Mouse (Mus musculus) CH12.LX (cell line): ENCODE measurements around the gene Prss38. TPM values are rescaled to one million over a fixed set of nuclear protein-coding genes. Genes with fewer than 3 reads are reported as not detected.

ENCODE experiments used
- DNase-seq: peaks from one replicate; pipeline ENCODE4 v3.0.0-alpha.2; 2013; ENCODE audit errors: extremely low read depth
- H3K27ac ChIP-seq: 2 replicates; pipeline ENCODE4 v1.5.1; 2012; ENCODE audit warnings: low read depth, mild to moderate bottlenecking, control low read depth, moderate library complexity; ENCODE audit not compliant: insufficient read depth
- H3K27me3 ChIP-seq: replicated peaks from 2 replicates; pipeline ENCODE3; 2012; ENCODE audit warnings: inconsistent platforms
- H3K36me3 ChIP-seq, 2 experiments: replicated peaks in 1 of 2; 2 replicates each; pipeline versions ENCODE3 to v1.6.1; 2012; ENCODE audit warnings: inconsistent platforms in 1 of 2, low read length in 1 of 2, mild to moderate bottlenecking in 1 of 2, mixed read lengths in 1 of 2, moderate library complexity in 1 of 2; ENCODE audit not compliant: control insufficient read depth in 1 of 2, insufficient read depth in 1 of 2
- H3K4me1 ChIP-seq, 2 experiments: 2 replicates each; pipeline ENCODE4 v1.6.1; 2012; ENCODE audit warnings: inconsistent platforms in 1 of 2, moderate library complexity in 1 of 2; ENCODE audit not compliant: insufficient read depth in 2 of 2, control insufficient read depth in 1 of 2
- H3K4me2 ChIP-seq: 2 replicates; pipeline ENCODE4 v1.6.1; 2012; ENCODE audit warnings: low read depth, mild to moderate bottlenecking, control low read depth; ENCODE audit not compliant: poor library complexity, insufficient read depth, severe bottlenecking
- H3K4me3 ChIP-seq, 3 experiments: fragments of 150-350 bp in 1 of 3; sonication (generic) in 1 of 3; replicated peaks in 1 of 3; 2 replicates each; pipeline versions ENCODE3 to v1.5.1; 2011 to 2012; ENCODE audit warnings: low read depth in 2 of 3, low read length in 2 of 3, mild to moderate bottlenecking in 2 of 3, moderate library complexity in 2 of 3, control low read depth in 1 of 3, improper control_type of control experiment in 1 of 3, inconsistent platforms in 1 of 3, mixed read lengths in 1 of 3; ENCODE audit not compliant: poor library complexity in 1 of 3
- H3K79me2 ChIP-seq: replicated peaks from 2 replicates; pipeline ENCODE4 v1.6.1; 2012; ENCODE audit warnings: mild to moderate bottlenecking, moderate library complexity; ENCODE audit not compliant: control insufficient read depth, poor library complexity, insufficient read depth, severe bottlenecking; ENCODE audit errors: extremely low read depth
- H3K9ac ChIP-seq: 2 replicates; pipeline ENCODE4 v1.6.1; 2012; ENCODE audit warnings: low read depth, mild to moderate bottlenecking, control low read depth, moderate library complexity; ENCODE audit not compliant: insufficient read depth
- H3K9me3 ChIP-seq: replicated peaks from 2 replicates; pipeline ENCODE3; 2012; ENCODE audit warnings: low read length, inconsistent platforms, mixed read lengths
- CHD1 ChIP-seq: IDR thresholded peaks from 2 replicates; pipeline ENCODE4 v1.6.1; 2012; ENCODE audit warnings: low read depth, low read length, improper control_type of control experiment, inconsistent platforms
- CHD2 ChIP-seq: IDR thresholded peaks from 2 replicates; pipeline ENCODE4 v1.6.1; 2011; ENCODE audit warnings: low read length, improper control_type of control experiment
- EP300 ChIP-seq: IDR thresholded peaks from 2 replicates; pipeline ENCODE4 v1.6.1; 2011; ENCODE audit warnings: low read length, improper control_type of control experiment
- ETS1 ChIP-seq: conservative IDR thresholded peaks from 2 replicates; pipeline ENCODE4 v1.6.1; 2012; ENCODE audit warnings: low read depth, mild to moderate bottlenecking, inconsistent platforms, low read length, improper control_type of control experiment, moderate library complexity
- GABPA ChIP-seq: IDR thresholded peaks from 2 replicates; pipeline ENCODE4 v1.6.1; 2012; ENCODE audit warnings: low read depth, low read length, improper control_type of control experiment, inconsistent platforms; ENCODE audit not compliant: insufficient replicate concordance
- HCFC1 ChIP-seq: IDR thresholded peaks from 2 replicates; pipeline ENCODE4 v1.6.1; 2012; ENCODE audit warnings: low read depth, mild to moderate bottlenecking, inconsistent platforms, low read length, improper control_type of control experiment
- IRF4 ChIP-seq: IDR thresholded peaks from 2 replicates; pipeline ENCODE4 v1.6.1; 2014; ENCODE audit warnings: low read depth, mild to moderate bottlenecking, inconsistent platforms, low read length, improper control_type of control experiment
- MAFK ChIP-seq: IDR thresholded peaks from 2 replicates; pipeline ENCODE4 v1.6.1; 2011; ENCODE audit warnings: low read length, improper control_type of control experiment; ENCODE audit not compliant: insufficient replicate concordance
- MEF2A ChIP-seq: IDR thresholded peaks from 2 replicates; pipeline ENCODE4 v1.6.1; 2014; ENCODE audit warnings: low read depth, mild to moderate bottlenecking, inconsistent platforms, low read length, improper control_type of control experiment, borderline replicate concordance
- MYC ChIP-seq: IDR thresholded peaks from 2 replicates; pipeline ENCODE4 v1.6.1; 2011; ENCODE audit warnings: low read depth, mild to moderate bottlenecking, improper control_type of control experiment, low read length
- RAD21 ChIP-seq: IDR thresholded peaks from 2 replicates; pipeline ENCODE4 v1.6.1; 2011; ENCODE audit warnings: low read depth, mild to moderate bottlenecking, low read length, improper control_type of control experiment, moderate library complexity
- RCOR1 ChIP-seq: conservative IDR thresholded peaks from 2 replicates; pipeline ENCODE4 v1.6.1; 2012; ENCODE audit warnings: low read depth, mild to moderate bottlenecking, inconsistent platforms, low read length, improper control_type of control experiment
- SIN3A ChIP-seq: IDR thresholded peaks from 2 replicates; pipeline ENCODE4 v1.6.1; 2012; ENCODE audit warnings: low read length, improper control_type of control experiment, inconsistent platforms
- TCF12 ChIP-seq: IDR thresholded peaks from 2 replicates; pipeline ENCODE4 v1.6.1; 2014; ENCODE audit warnings: low read depth, mild to moderate bottlenecking, inconsistent platforms, low read length, improper control_type of control experiment
- USF2 ChIP-seq: conservative IDR thresholded peaks from 2 replicates; pipeline ENCODE4 v1.6.1; 2011; ENCODE audit warnings: low read depth, low read length, improper control_type of control experiment
- ZKSCAN1 ChIP-seq: IDR thresholded peaks from 2 replicates; pipeline ENCODE4 v1.6.1; 2012; ENCODE audit warnings: low read depth, inconsistent platforms, low read length, improper control_type of control experiment, borderline replicate concordance
- ZNF384 ChIP-seq: IDR thresholded peaks from 2 replicates; pipeline ENCODE4 v1.6.1; 2012; ENCODE audit warnings: low read depth, low read length, improper control_type of control experiment, inconsistent platforms
- dilution Hi-C: fragments of 300-500 bp; cut with MboI; formaldehyde crosslinking; loops from 2 replicates; pipeline ENCODE4 v1.14.3; 2020; ENCODE audit warnings: low sequenced_read_pairs; ENCODE audit not compliant: extremely low pct_unique_long_range_greater_than_20kb, extremely low pct_ligation_motif_present
- in situ Hi-C: fragments of 300-500 bp; cut with MboI; formaldehyde crosslinking; loops from 3 replicates; pipeline ENCODE4 v1.14.3; 2019; ENCODE audit warnings: low sequenced_read_pairs, low pct_ligation_motif_present, low pct_unique_long_range_greater_than_20kb, mixed read lengths
- polyA plus RNA-seq: library from polyadenylated mRNA; unstranded; fragments of >175 nt; gene quantifications from 2 replicates; pipeline ENCODE4 v1.2.1, GENCODE M21; 2012; ENCODE audit warnings: low read depth; ENCODE audit not compliant: insufficient read length
- total RNA-seq, 2 experiments: library from RNA; depleted of rRNA; stranded (reverse); fragments of 300-350 nt in 1 of 2; fragments of >200 nt in 1 of 2; gene quantifications; 2 replicates each; pipeline ENCODE4 v1.2.3; 2012 to 2014

Prss38 gene
- total and polyA plus RNA-seq, 3 experiments = not detected

DNA sequence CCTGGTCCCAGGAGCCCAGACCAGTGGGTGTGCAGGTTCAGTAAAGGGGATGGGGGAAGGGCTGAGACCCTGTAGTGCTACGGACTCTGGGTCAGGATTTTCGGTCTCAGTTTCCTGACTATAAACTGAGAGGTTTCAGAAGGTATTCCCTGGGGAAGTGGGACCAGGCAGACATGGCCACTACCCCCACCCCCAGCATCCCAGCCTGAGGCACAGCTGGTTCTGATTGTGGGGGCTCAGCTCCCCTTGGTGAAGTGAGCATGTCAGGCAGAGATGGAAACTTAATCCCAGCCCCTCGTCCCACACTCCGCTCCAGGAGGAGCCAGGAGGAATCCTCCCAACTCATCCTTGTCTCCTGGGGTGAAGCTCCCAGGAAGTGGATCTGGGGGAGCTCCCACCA lies 12.0 kb upstream of the Prss38 start:
- H3K4me2 ChIP-seq = no peak overlapping the region
- no peaks in the 10 kb centered on the region for H3K9me3 ChIP-seq
- dilution Hi-C loops = no loop called here
- H3K9ac ChIP-seq = no peak overlapping the region
- in situ Hi-C loops = no loop called here
- H3K4me1 ChIP-seq = peaks cover 19 to 20% of the 10 kb centered on the region in 2 experiments
- H3K4me3 ChIP-seq = no peak overlapping the region
- no peaks in the 10 kb centered on the region for H3K36me3 ChIP-seq
- H3K79me2 ChIP-seq = no peaks in the 10 kb centered on the region
- H3K27me3 ChIP-seq = no peaks in the 10 kb centered on the region
- H3K27ac ChIP-seq = no peak overlapping the region
- TF ChIP-seq RAD21 (no peak), CHD1 (no peak), USF2 (no peak), ZNF384 (no peak), EP300 (no peak), GABPA (no peak), ZKSCAN1 (no peak), IRF4 (no peak), ETS1 (no peak), MYC (no peak)
- no peak for DNase-seq

GRCm38 (mm10) chr11:59385123-59385522 lies 9.7 kb upstream of the Prss38 start:
- Histone ChIP-seq H3K4me3 (no peak overlapping the region), H3K27ac (no peak overlapping the region), H3K79me2 (no peaks in the 10 kb centered on the region), H3K4me2 (no peak overlapping the region), H3K9me3 (no peaks in the 10 kb centered on the region), H3K9ac (no peak overlapping the region), H3K4me1 (peaks cover 20 to 23% of the 10 kb centered on the region in 2 experiments), H3K27me3 (no peaks in the 10 kb centered on the region), H3K36me3 (no peaks in the 10 kb centered on the region)
- TF ChIP-seq MYC (no peak), IRF4 (no peak), TCF12 (no peak), ZNF384 (no peak), MEF2A (no peak), MAFK (no peak), SIN3A (no peak), HCFC1 (no peak), CHD2 (no peak), RCOR1 (no peak), ETS1 (no peak)
- dilution Hi-C loops (no loop called here), in situ Hi-C loops (no loop called here)
- no peak for DNase-seq
